Mouse (Mus musculus) layer of hippocampus, adult 2 months (tissue): ENCODE measurements around the gene Spata3. TPM values are rescaled to one million over a fixed set of nuclear protein-coding genes. Genes with fewer than 3 reads are reported as not detected.
A peak's percentile ranks its signal among the peaks of the same experiment; 100 is the strongest.

ENCODE experiments used
- DNase-seq, 2 experiments: peaks; one replicate each; pipeline ENCODE4 v3.0.0; 2022; ENCODE audit warnings: low spot score in 2 of 2
- H3K27ac ChIP-seq: fragments of 200-600 bp; 2 replicates; pipeline ENCODE4 v1.8.1; 2022
- H3K4me3 ChIP-seq: fragments of 200-600 bp; 2 replicates; pipeline ENCODE4 v1.8.1; 2022; ENCODE audit warnings: mild to moderate bottlenecking
- CTCF ChIP-seq: fragments of 200-600 bp; conservative IDR thresholded peaks from 2 replicates; pipeline ENCODE4 v1.8.1; 2022; ENCODE audit warnings: antibody characterized with exemption, mild to moderate bottlenecking, moderate library complexity
- total RNA-seq, 2 experiments: library from RNA; stranded (reverse); gene quantifications; 2 replicates each; pipeline ENCODE4 v1.2.3; 2021

The Spata3 gene
- total RNA-seq, 2 experiments from 2014 or later = 1.2 TPM

DNA sequence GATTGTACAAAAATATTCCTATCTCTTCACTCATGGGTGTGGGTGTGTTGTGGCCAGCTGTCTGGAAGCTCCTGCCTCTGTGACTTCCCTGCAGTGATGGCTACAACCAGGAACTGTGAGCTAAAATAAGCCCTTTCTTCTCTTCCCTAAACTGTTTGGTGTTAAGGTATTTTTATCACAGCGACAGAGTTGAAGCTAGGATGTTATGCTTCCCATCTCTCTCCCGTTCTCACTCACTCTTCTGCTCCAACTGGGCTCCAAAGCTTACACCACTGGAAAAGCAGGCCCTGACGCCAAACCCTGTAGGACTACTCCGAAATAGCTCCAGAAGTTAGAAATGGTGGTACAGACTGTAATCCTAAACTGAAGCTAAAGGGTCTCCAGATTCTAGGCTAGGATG, 28.4 kb downstream of the Spata3 start:
- DNase-seq = no peak
- Histone ChIP-seq H3K27ac (peak overlapping the region; percentile 92), H3K4me3 (no peak overlapping the region; the same call in 1 of the 2 replicates)
- TF ChIP-seq CTCF = no peak

DNA sequence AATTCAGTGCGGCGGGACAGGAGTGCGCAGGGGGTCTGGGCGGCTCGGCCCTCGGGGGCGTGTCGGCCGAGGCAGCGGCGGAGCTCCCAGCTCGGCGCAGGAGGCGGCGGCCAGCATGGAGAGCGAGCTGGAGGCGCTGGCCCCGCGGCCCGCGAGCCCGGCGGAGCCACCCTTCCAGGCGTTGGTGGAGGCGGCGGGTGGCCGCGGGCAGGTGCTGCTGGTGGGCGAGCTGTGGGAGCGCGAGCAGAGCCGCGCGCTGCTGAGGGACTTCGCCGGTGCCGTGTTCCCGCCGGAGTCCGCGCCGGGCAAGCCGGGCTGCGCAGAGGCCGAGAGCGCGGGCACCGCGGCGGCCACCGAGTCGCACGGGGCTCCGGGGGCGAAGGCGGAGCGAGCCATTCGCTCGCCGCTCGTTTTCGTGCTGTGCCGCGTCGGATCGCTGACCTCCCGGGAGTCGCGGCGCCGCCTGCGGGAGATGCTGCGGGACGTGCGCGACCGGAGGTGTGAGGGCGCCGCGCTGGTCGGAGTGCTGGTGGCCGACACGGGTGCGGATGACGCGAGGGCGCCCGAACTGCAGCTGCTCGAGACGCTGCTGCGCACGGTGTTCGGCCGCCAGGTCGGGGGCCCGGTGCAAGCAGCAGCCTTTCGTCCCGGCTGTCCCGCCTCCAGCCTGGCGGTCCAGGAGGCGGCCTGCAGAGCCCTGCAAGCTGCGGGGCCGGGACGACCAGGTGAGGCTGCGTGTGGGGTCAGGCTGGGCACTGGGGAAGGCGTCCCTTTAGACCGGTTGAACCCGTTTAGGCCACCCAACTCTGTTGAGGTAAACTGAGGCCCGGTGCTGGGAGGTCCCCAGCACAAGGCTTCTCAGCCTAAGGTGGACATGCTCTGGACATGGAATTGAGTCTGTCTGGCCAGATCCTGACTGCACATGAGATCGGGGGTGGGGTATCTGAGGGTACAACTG, 29.5 kb downstream of the Spata3 start, which contains the start of gene 2810459M11Rik:
Gene 2810459M11Rik, plus strand, starts transcription at position 16 of the 958 bp plus-strand sequence.
- Histone ChIP-seq H3K4me3 (peak within 1 kb of the TSS; percentile 71), H3K27ac (peak within 1 kb of the TSS; percentile 92)
- DNase-seq = no peak
- peak; percentile 24; the same call in 1 of the 2 replicates for TF ChIP-seq CTCF

DNA sequence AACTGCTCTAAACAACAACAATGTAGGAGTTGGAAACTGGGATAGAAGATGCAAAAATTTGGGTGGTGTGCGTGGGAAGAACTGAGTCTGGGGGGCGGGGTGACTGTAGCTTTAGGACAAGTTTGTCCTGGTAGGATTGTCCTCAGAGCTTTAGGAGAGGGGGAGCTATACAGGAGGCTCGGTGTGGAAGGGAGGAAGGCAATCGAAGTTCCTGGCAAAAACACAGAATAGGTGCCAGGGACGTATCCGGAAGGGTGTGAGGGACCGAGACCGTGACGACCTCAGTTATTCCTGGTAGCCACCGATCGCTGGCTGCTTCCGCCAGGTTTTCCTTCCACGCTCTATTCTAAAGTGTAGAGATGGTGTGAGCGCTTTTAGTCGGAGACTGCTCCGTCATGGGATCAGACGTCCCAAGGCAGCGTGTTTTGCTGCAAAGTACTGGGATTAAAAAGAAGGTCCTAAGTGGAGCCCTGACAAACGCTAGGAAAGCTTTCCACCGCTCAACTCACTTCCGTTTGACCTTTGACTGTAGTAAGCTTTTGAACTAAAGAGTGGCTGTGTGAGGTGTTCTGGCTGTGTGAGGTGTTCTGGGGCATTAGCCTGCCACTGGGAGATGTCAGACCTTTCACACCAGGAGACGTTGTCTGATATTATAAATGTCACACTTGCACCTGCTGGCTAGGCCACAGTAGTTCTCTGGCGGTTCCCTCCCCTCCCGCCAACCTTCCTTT, 30.4 kb downstream of the Spata3 start:
- Histone ChIP-seq H3K4me3 (peak overlapping the region; percentile 71), H3K27ac (peak overlapping the region; percentile 92)
- DNase-seq = no peak
- TF ChIP-seq CTCF = no peak

DNA sequence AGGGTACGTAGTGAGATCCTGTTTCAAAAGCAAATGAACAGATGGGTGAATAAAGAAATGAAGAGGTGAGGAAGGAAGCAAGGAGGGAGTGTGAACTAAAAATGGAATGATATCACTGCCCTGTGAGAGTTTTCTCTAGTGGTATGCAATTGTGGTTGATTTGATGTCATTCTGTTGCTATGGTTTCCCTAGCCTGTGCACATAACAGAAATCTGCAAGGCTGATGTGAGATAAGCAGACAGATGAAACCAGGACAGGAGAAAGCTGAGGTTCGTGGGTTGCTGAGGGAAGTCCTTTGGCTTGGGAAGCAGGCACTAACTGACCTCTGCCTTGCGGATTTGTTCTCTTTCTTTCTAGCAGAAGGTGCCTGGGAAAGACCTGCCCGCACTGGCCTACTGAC, 31.6 kb downstream of the Spata3 start:
- peak overlapping the region; percentile 20; the same call in 1 of the 2 replicates for H3K27ac ChIP-seq
- no peak for DNase-seq
- TF ChIP-seq CTCF = no peak
- H3K4me3 ChIP-seq = no peak overlapping the region; the same call in 1 of the 2 replicates

DNA sequence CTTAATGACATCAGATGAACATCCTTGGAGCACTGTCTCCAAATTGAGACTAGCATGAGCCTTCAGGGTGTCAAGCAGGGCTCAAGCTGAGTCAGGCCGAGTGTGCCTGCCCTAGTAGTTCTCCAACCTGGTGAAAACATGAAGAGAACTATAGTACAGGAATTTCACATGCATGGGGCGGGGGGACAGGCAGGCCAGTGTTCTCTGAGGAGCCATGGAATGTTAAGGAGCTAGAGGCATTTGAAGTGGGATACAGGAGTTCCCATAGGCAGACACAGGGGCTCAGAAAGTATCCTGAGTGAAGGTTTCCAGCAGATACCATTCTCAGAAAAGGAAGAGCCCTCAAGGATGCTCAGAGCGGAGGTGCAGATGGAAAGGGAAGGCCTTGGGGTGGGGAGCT, 32.1 kb downstream of the Spata3 start:
- peak overlapping the region; percentile 20; the same call in 1 of the 2 replicates for H3K27ac ChIP-seq
- DNase-seq = no peak
- no peak overlapping the region for H3K4me3 ChIP-seq
- no peak for TF ChIP-seq CTCF

DNA sequence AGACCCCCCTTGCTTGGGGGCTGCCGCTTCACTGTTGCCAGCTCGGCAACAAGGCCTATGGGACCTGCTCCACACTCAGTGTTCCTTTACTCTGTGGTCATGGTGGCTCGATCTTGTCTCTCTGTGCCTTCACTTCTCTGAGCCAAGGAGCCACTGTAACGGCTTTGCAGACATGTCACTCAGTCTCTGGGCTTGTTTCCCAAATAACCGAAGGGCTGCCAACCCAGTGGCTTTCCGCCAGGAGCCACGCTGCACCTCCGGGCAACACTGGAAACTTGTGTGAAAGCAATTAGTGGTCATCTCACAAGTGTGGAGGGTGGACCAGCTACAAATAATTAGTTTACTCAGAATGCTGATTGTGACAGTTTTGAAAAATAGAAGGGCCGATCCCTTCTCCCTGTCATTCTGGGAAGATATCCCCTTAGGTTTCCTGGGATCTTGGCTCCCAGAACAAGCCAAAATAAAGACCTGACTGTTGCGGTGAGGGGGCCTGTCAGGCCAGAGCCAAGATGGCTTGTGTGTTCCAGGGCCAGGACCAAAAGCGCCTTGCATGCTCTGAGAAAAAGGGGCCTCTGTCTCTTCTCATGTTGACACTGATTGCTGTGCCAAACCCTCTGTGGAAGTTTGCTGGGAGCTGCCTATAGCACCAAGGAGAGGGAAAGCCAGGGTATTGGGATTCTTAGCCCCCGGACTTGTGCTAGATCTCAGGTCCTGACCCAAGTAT, 36.7 kb downstream of the Spata3 start:
- peak overlapping the region; percentile 83 for H3K27ac ChIP-seq
- TF ChIP-seq CTCF = no peak
- DNase-seq = peak; percentile 67 to 79
- H3K4me3 ChIP-seq = no peak overlapping the region

DNA sequence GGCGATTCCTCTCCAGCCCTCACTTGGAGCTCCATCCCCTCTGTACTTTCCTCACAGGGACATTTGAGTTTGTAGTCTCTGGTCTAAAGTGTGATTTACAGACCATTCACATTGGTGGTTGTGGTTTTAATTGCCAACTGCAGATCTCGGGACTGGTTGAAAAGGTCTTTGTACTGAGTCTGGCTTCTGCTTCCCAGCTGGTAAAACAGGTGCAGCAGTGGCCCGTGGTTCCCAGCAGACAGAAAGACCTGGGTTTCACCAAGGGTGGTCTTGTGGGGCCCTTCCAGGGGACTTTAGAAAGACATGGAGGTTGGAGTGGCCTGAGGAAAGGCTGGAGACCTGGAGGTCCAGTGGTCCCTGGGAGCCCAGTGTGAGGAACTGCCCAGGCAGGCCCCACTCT, 38.3 kb downstream of the Spata3 start:
- Histone ChIP-seq H3K4me3 (no peak overlapping the region), H3K27ac (peak overlapping the region; percentile 83; the same call in 1 of the 2 replicates)
- no peak for DNase-seq
- TF ChIP-seq CTCF = no peak

DNA sequence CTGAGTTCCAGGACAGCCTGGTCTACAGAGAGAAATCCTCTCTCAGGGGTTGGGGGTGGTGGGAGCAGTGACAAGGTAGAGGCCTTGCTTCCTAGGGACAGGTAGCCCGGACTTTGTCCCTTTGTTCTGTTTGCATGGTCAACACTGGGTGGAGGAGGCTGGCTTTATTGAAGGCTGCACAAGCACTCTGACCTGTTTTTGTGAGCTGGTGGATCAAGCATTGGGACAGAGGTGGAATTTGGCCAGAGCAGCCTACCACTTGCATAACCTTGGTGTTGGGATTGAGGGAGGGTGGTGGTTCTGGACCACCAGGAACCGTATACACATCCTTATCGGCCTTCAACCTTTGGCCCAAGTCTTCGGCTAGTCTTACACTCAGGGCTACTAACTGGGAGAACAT, 39.7 kb downstream of the Spata3 start:
- Histone ChIP-seq H3K4me3 (no peak overlapping the region), H3K27ac (peak overlapping the region; percentile 83; the same call in 1 of the 2 replicates)
- no peak for DNase-seq
- TF ChIP-seq CTCF = no peak

DNA sequence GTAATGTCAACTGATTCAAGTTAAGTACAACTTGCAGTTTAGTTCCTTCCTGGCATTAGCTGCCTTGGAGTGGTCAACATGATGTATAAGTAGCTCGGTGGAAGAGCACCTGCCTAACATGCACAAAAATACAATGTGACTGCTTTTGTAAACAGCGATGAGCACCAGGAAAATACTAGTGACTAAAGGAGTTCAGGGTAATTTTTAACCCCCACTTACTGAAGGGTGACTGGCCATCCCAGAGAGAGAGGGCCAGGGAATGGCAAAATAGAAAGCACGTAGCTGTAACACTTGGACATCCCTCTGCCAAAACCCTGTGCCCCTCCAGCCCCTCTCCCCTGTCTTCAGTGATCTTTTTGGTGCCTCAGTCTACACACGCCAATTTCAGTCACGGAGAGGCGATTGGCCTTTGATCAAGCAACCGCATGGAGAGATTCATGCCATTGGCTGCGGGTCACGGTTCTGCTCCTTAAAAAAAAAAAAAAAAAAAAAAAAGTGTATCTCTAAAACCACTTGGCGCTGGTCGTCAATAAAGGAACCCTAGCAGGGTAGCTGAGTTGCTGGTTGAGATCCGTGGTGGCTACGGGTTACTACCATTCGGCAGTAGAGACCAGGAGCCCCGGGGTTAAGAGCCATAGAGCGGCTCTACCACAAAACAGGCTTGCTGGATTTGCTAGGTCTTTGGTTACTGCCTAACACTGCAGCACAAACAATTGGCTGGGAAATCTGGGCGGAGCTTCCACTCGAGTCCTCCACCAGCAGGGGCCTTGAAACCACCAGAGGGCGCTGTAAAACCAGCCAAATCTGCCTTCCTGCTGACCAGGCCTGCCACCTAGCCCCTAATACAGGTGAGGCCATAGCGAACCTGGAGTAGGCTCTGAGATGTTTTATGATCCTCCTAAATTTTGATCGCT, 42.5 kb downstream of the Spata3 start:
- peak; percentile 97 for TF ChIP-seq CTCF
- DNase-seq = peak; percentile 94 to 97
- peak overlapping the region; percentile 86 for H3K27ac ChIP-seq
- peak overlapping the region; percentile 55 for H3K4me3 ChIP-seq

DNA sequence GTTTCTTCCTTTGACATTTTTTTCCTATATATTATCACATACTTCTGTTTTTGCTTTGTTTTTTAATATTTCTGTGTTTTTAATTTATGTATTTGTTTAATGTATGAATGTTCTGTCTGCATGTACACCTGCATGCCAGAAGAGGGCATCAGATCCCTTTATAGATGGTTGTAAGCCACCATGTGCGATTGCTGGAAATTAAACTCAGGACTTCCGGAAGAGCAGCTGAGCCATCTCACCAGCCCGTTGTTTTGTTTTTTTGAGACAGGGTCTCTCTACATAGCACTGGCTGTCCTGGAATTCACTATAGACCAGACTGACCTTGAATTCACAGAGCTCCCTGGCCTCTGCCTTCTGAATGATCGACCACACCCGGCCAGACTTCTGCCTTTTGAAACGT, 45.9 kb downstream of the Spata3 start:
- H3K27ac ChIP-seq = no peak overlapping the region
- H3K4me3 ChIP-seq = no peak overlapping the region
- TF ChIP-seq CTCF = peak; percentile 70
- no peak for DNase-seq

DNA sequence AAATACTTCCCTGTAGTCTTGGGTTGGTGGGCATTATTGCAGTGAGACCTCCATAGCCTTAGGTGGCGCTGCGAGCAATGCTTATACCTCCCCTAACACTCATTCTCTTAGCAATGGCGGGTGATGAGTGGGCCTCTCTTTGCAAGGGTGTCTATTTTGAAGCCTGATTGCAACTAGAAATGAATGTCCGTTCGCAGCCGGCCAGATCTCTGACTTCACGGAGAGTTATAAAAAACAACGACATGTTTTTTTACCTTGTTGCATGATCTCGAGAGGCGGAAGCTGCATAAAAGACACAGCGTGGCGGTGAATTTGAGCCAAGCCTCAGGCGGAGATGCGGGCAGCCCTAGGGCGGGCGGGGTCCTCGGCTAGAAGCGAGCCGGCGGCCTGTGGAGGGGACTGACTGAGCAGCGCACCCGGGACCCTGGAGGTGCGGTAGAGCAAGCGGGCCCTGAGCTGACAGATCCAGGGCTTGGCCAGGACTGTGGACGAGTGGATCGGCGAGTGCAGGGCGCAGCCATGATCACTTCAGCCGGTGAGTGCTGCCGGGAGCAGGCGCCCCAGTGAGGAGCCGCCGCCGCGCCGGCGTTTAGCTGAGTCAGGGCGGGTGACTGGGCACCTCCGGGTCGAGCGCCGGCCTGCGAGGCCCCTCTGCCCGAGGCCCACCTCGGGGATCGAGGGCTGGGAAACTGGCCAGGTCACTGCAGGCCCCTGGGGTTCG, 47.8 kb downstream of the Spata3 start, which contains the start of gene Psmd1:
Gene Psmd1, plus strand, starts transcription at position 117 of the 721 bp plus-strand sequence.
- DNase-seq = peak; percentile 87 to 89
- TF ChIP-seq CTCF = peak; percentile 92
- H3K4me3 ChIP-seq = peak within 1 kb of the TSS; percentile 99

More for the DNA sequence above, 47.8 kb downstream of the Spata3 start, which contains the start of gene Psmd1:
- peak within 1 kb of the TSS; percentile 99 for H3K27ac ChIP-seq
